Mouse (Mus musculus): Measurements from ENCODE around the gene Tm4sf5. TPM values are rescaled to one million over a fixed set of nuclear protein-coding genes. Genes with fewer than 3 reads are reported as not detected.

The Tm4sf5 gene
- polyA plus RNA-seq, 1 experiment from 2014 or later = 91.8 TPM

GRCm38 (mm10) chr11:70541415-70541814 is 36.4 kb downstream of the Tm4sf5 start:
- H3K27me3 ChIP-seq (ENCODE audit: control insufficient read depth, insufficient read depth, low read length) = no peaks in the 10 kb centered on the region
- WGBS = 66% methylated on average over 5 of the region's 5 CpGs
- peak overlapping the region; percentile 45; the same call in 1 of the 2 replicates for H3K9ac ChIP-seq (ENCODE audit: low read length)
- ATAC-seq (ENCODE audit: low FRiP score, low TSS enrichment) (no peak), DNase-seq (ENCODE audit: low spot score) (no peak)
- H3K4me1 ChIP-seq (replicated peaks; ENCODE audit: control insufficient read depth, insufficient read depth) = 0 out of 2 replicates have a peak, but pooled peaks cover 3% of the 10 kb centered on the region
- 0 out of 2 replicates have a peak overlapping the region, but pooled peaks have one; percentile 91 for H3K27ac ChIP-seq (replicated peaks)
- peak overlapping the region; percentile 75 for H3K4me2 ChIP-seq (replicated peaks; ENCODE audit: low read depth)
- H3K4me3 ChIP-seq (ENCODE audit: low read depth, low read length) = peak overlapping the region; percentile 8; the same call in 1 of the 2 replicates
- no peaks in the 10 kb centered on the region for H3K9me3 ChIP-seq (ENCODE audit: control insufficient read depth, low read length)
- no peak for TF ChIP-seq CTCF (IDR thresholded peaks at IDR 0.05; ENCODE audit: low read depth)
- TF ChIP-seq EP300 (optimal IDR thresholded peaks at IDR 0.05) = no peak
- H3K36me3 ChIP-seq (ENCODE audit: control insufficient read depth, insufficient read depth, low read length) = no peaks in the 10 kb centered on the region

- Histone ChIP-seq H3K4me2 (replicated peaks; ENCODE audit: low read depth) (no peak overlapping the region), H3K4me1 (replicated peaks; ENCODE audit: control insufficient read depth, insufficient read depth) (0 out of 2 replicates have a peak, but pooled peaks cover 3% of the 10 kb centered on the region), H3K27ac (replicated peaks) (no peak overlapping the region), H3K9me3 (ENCODE audit: control insufficient read depth, low read length) (no peaks in the 10 kb centered on the region), H3K4me3 (ENCODE audit: low read depth, low read length) (no peak overlapping the region), H3K27me3 (ENCODE audit: control insufficient read depth, insufficient read depth, low read length) (no peaks in the 10 kb centered on the region), H3K36me3 (ENCODE audit: control insufficient read depth, insufficient read depth, low read length) (0 out of 2 replicates have a peak, but pooled peaks cover 3% of the 10 kb centered on the region), H3K9ac (ENCODE audit: low read length) (no peak overlapping the region)
- ATAC-seq (ENCODE audit: low FRiP score, low TSS enrichment) (no peak), DNase-seq (ENCODE audit: low spot score) (no peak)
- WGBS = 63% methylated on average over 7 of the region's 7 CpGs
- TF ChIP-seq EP300 (optimal IDR thresholded peaks at IDR 0.05) = no peak
- TF ChIP-seq CTCF (IDR thresholded peaks at IDR 0.05; ENCODE audit: low read depth) = no peak
Measured at GRCm38 (mm10) chr11:70544496-70544895, 39.5 kb downstream of the Tm4sf5 start.

- 91% methylated on average over 8 of the region's 8 CpGs for WGBS
- no peak overlapping the region for H3K9ac ChIP-seq (ENCODE audit: low read length)
- no peak overlapping the region; the same call in 1 of the 2 replicates for H3K27ac ChIP-seq (replicated peaks)
- H3K9me3 ChIP-seq (ENCODE audit: control insufficient read depth, low read length) = no peaks in the 10 kb centered on the region
- no peaks in the 10 kb centered on the region for H3K27me3 ChIP-seq (ENCODE audit: control insufficient read depth, insufficient read depth, low read length)
- H3K4me3 ChIP-seq (ENCODE audit: low read depth, low read length) = no peak overlapping the region
- no peak overlapping the region for H3K4me2 ChIP-seq (replicated peaks; ENCODE audit: low read depth)
- ATAC-seq (ENCODE audit: low FRiP score, low TSS enrichment) (no peak), DNase-seq (ENCODE audit: low spot score) (no peak)
- TF ChIP-seq CTCF (IDR thresholded peaks at IDR 0.05; ENCODE audit: low read depth) (no peak), EP300 (optimal IDR thresholded peaks at IDR 0.05) (no peak)
- H3K4me1 ChIP-seq (replicated peaks; ENCODE audit: control insufficient read depth, insufficient read depth) = no peaks in the 10 kb centered on the region
- H3K36me3 ChIP-seq (ENCODE audit: control insufficient read depth, insufficient read depth, low read length) = peaks cover 16% of the 10 kb centered on the region; the same call in 1 of the 2 replicates
Measured at GRCm38 (mm10) chr11:70551526-70551925, 46.5 kb downstream of the Tm4sf5 start.

GRCm38 (mm10) chr11:70553940-70554339 is 48.9 kb downstream of the Tm4sf5 start:
- 0 out of 2 replicates have a peak overlapping the region, but pooled peaks have one; percentile 24 for H3K27ac ChIP-seq (replicated peaks)
- H3K4me2 ChIP-seq (replicated peaks; ENCODE audit: low read depth) = no peak overlapping the region
- no peaks in the 10 kb centered on the region for H3K4me1 ChIP-seq (replicated peaks; ENCODE audit: control insufficient read depth, insufficient read depth)
- H3K36me3 ChIP-seq (ENCODE audit: control insufficient read depth, insufficient read depth, low read length) = peaks cover 13% of the 10 kb centered on the region; the same call in 1 of the 2 replicates
- H3K27me3 ChIP-seq (ENCODE audit: control insufficient read depth, insufficient read depth, low read length) = no peaks in the 10 kb centered on the region
- ATAC-seq (ENCODE audit: low FRiP score, low TSS enrichment) (no peak), DNase-seq (ENCODE audit: low spot score) (no peak)
- TF ChIP-seq EP300 (optimal IDR thresholded peaks at IDR 0.05) (no peak), CTCF (IDR thresholded peaks at IDR 0.05; ENCODE audit: low read depth) (no peak)
- no peak overlapping the region for H3K4me3 ChIP-seq (ENCODE audit: low read depth, low read length)
- no peaks in the 10 kb centered on the region for H3K9me3 ChIP-seq (ENCODE audit: control insufficient read depth, low read length)
- WGBS = 41% methylated on average over 7 of the region's 7 CpGs
- H3K9ac ChIP-seq (ENCODE audit: low read length) = no peak overlapping the region

- Histone ChIP-seq H3K4me2 (replicated peaks; ENCODE audit: low read depth) (no peak overlapping the region), H3K36me3 (ENCODE audit: control insufficient read depth, insufficient read depth, low read length) (peaks cover 13% of the 10 kb centered on the region; the same call in 1 of the 2 replicates), H3K27me3 (ENCODE audit: control insufficient read depth, insufficient read depth, low read length) (no peaks in the 10 kb centered on the region), H3K9me3 (ENCODE audit: control insufficient read depth, low read length) (no peaks in the 10 kb centered on the region), H3K4me1 (replicated peaks; ENCODE audit: control insufficient read depth, insufficient read depth) (no peaks in the 10 kb centered on the region), H3K4me3 (ENCODE audit: low read depth, low read length) (no peak overlapping the region), H3K27ac (replicated peaks) (no peak overlapping the region), H3K9ac (ENCODE audit: low read length) (no peak overlapping the region)
- no peak for DNase-seq (ENCODE audit: low spot score)
- no peak for ATAC-seq (ENCODE audit: low FRiP score, low TSS enrichment)
- 89% methylated on average over 9 of the region's 9 CpGs for WGBS
- TF ChIP-seq CTCF (IDR thresholded peaks at IDR 0.05; ENCODE audit: low read depth) = peak; percentile 31
- no peak for TF ChIP-seq EP300 (optimal IDR thresholded peaks at IDR 0.05)
Measured at GRCm38 (mm10) chr11:70557545-70557944, 52.5 kb downstream of the Tm4sf5 start.

Other genes starting within 250 kb of the Tm4sf5 start
- gene Alox12, start 249.9 kb upstream of the Tm4sf5 start, polyA plus RNA-seq (2015; fragmentation: Nextera tagmentation; extraction: Ambion mirVana) = 13.8 and 16.5 TPM in 2 replicates
- gene Alox12e, start 182.6 kb upstream of the Tm4sf5 start, polyA plus RNA-seq (2015; fragmentation: Nextera tagmentation; extraction: Ambion mirVana) = 0.05 and 0.17 TPM in 2 replicates
- gene Alox15, start 153.2 kb upstream of the Tm4sf5 start, polyA plus RNA-seq (2015; fragmentation: Nextera tagmentation; extraction: Ambion mirVana) = 3.2 and 12.3 TPM in 2 replicates
- gene Pelp1, start 95.2 kb upstream of the Tm4sf5 start, polyA plus RNA-seq (2015; fragmentation: Nextera tagmentation; extraction: Ambion mirVana) = 10.4 and 10.8 TPM in 2 replicates
- gene Arrb2, start 72.6 kb upstream of the Tm4sf5 start, polyA plus RNA-seq (2015; fragmentation: Nextera tagmentation; extraction: Ambion mirVana) = 9.0 and 9.5 TPM in 2 replicates
- gene Med11, start 53.3 kb upstream of the Tm4sf5 start, polyA plus RNA-seq (2015; fragmentation: Nextera tagmentation; extraction: Ambion mirVana) = 27.4 and 28.6 TPM in 2 replicates
- gene Zmynd15, start 45.8 kb upstream of the Tm4sf5 start, polyA plus RNA-seq (2015; fragmentation: Nextera tagmentation; extraction: Ambion mirVana) = 0.62 and 0.86 TPM in 2 replicates
- 15.8 and 18.1 TPM in 2 replicates for gene Cxcl16, start 45.3 kb upstream of the Tm4sf5 start, polyA plus RNA-seq (2015; fragmentation: Nextera tagmentation; extraction: Ambion mirVana)
- 0.15 and 0.36 TPM in 2 replicates for gene Vmo1, start 9.4 kb downstream of the Tm4sf5 start, polyA plus RNA-seq (2015; fragmentation: Nextera tagmentation; extraction: Ambion mirVana)
- gene Gltpd2, start 14.0 kb downstream of the Tm4sf5 start, polyA plus RNA-seq (2015; fragmentation: Nextera tagmentation; extraction: Ambion mirVana) = 0.32 and 0.40 TPM in 2 replicates
- gene Psmb6, start 20.1 kb downstream of the Tm4sf5 start, polyA plus RNA-seq (2015; fragmentation: Nextera tagmentation; extraction: Ambion mirVana) = 516 and 537 TPM in 2 replicates
- gene Gm40193, start 27.7 kb downstream of the Tm4sf5 start, polyA plus RNA-seq (2015; fragmentation: Nextera tagmentation; extraction: Ambion mirVana) = not detected in 2 replicates
- 16.2 and 17.7 TPM in 2 replicates for gene Pld2, start 34.8 kb downstream of the Tm4sf5 start, polyA plus RNA-seq (2015; fragmentation: Nextera tagmentation; extraction: Ambion mirVana)
- gene Mink1, start 57.6 kb downstream of the Tm4sf5 start, polyA plus RNA-seq (2015; fragmentation: Nextera tagmentation; extraction: Ambion mirVana) = 8.5 and 10.2 TPM in 2 replicates
- gene 4930544D05Rik, start 110.6 kb downstream of the Tm4sf5 start, polyA plus RNA-seq (2015; fragmentation: Nextera tagmentation; extraction: Ambion mirVana) = not detected in 2 replicates
- not detected in 2 replicates for gene Chrne, start 114.0 kb downstream of the Tm4sf5 start, polyA plus RNA-seq (2015; fragmentation: Nextera tagmentation; extraction: Ambion mirVana)
- gene Gp1ba, start 133.9 kb downstream of the Tm4sf5 start, polyA plus RNA-seq (2015; fragmentation: Nextera tagmentation; extraction: Ambion mirVana) = 0.06 and 0.07 TPM in 2 replicates
- 62.8 and 70.5 TPM in 2 replicates for gene Rnf167, start 142.0 kb downstream of the Tm4sf5 start, polyA plus RNA-seq (2015; fragmentation: Nextera tagmentation; extraction: Ambion mirVana)
- 120 and 121 TPM in 2 replicates for gene Slc25a11, start 142.2 kb downstream of the Tm4sf5 start, polyA plus RNA-seq (2015; fragmentation: Nextera tagmentation; extraction: Ambion mirVana)
- gene Pfn1, start 149.4 kb downstream of the Tm4sf5 start, polyA plus RNA-seq (2015; fragmentation: Nextera tagmentation; extraction: Ambion mirVana) = 1,446 and 1,550 TPM in 2 replicates
- gene Eno3, start 152.0 kb downstream of the Tm4sf5 start, polyA plus RNA-seq (2015; fragmentation: Nextera tagmentation; extraction: Ambion mirVana) = 9.6 and 10.8 TPM in 2 replicates
- 77.7 and 79.4 TPM in 2 replicates for gene Spag7, start 164.2 kb downstream of the Tm4sf5 start, polyA plus RNA-seq (2015; fragmentation: Nextera tagmentation; extraction: Ambion mirVana)
- 6.5 and 7.9 TPM in 2 replicates for gene Camta2, start 182.9 kb downstream of the Tm4sf5 start, polyA plus RNA-seq (2015; fragmentation: Nextera tagmentation; extraction: Ambion mirVana)
- 1.6 and 2.1 TPM in 2 replicates for gene Inca1, start 194.9 kb downstream of the Tm4sf5 start, polyA plus RNA-seq (2015; fragmentation: Nextera tagmentation; extraction: Ambion mirVana)
- 4.7 TPM in 2 replicates for gene Kif1c, start 195.3 kb downstream of the Tm4sf5 start, polyA plus RNA-seq (2015; fragmentation: Nextera tagmentation; extraction: Ambion mirVana)

Measured in stomach, postnatal 0 days (tissue).